Mouse (Mus musculus) embryo, embryonic 10 days (tissue): ENCODE measurements at regions not wholly inside any gene's neighbourhood (a gene's known extent, or its start where the extent isn't known, plus 50 kb on each side); places are given as distances from the start of the nearest gene placed in this dataset.
A peak's percentile ranks its signal among the peaks of the same experiment; 100 is the strongest.
"Not testable (repeated sequence)": the region's sequence is repeated elsewhere in the genome, so short reads cannot be mapped to it uniquely, and the experiment has no call there.

Source experiments
- DNase-seq: peaks from one replicate; pipeline ENCODE4 v3.0.0-alpha.2; 2015; ENCODE audit warnings: low spot score

DNA sequence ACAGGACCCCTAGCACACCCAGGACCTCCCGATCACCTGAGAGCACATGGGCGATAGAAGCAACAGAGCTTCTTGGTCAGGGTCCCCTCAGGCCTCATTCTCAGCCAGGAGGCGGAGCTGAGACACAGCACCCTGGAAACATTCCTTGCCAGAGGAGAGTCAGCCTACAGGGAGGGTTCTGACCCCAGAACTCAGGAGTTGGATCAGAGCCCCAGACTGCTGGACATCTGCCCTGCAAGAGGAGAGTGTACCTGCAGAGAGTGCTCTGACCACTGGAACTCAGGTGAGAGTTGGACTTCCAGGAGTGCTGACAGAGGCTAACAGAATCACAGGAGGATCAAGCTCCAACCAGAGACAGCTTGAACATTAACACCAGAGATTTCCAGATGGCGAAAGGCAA, 76.1 kb downstream of the Gpr85 start:
- not testable (repeated sequence) for DNase-seq

DNA sequence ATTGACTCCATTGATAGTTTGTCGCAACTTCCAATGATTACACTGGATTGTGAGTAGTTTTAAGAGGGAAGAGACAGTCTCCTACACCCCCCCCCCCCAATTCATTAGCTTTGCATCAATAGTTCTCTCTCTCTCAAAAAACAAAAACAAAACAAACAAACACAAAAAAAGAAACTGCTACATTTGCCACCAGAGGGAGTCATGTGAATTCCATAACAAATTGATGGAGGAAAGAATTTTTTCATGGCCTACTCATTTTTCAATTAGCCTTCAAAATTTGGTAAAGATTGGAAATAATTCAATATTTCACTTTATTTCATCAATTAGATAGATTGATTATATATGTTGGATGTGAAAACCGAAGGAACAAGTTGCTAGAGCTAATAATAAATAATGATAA, 80.3 kb downstream of the Gpr85 start:
- no peak for DNase-seq

DNA sequence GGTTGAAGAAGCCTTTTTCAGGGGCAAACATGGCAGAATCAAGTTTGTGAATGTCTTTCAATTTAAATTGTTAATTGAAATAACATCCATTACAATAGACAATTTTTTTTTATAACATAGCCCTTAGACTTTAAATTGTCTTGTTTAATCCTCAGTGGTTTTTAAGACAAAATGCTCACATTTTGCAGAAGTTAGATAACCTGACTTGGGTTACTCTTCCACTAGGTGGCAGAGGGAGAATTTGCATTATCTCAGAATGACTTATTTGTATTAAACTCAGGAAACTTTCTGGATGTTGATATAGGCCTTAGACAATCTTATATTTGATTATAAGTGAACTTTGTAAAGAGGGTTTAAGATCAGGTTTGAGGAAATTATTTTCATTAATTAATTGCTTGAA, 80.8 kb downstream of the Gpr85 start:
- no peak for DNase-seq

DNA sequence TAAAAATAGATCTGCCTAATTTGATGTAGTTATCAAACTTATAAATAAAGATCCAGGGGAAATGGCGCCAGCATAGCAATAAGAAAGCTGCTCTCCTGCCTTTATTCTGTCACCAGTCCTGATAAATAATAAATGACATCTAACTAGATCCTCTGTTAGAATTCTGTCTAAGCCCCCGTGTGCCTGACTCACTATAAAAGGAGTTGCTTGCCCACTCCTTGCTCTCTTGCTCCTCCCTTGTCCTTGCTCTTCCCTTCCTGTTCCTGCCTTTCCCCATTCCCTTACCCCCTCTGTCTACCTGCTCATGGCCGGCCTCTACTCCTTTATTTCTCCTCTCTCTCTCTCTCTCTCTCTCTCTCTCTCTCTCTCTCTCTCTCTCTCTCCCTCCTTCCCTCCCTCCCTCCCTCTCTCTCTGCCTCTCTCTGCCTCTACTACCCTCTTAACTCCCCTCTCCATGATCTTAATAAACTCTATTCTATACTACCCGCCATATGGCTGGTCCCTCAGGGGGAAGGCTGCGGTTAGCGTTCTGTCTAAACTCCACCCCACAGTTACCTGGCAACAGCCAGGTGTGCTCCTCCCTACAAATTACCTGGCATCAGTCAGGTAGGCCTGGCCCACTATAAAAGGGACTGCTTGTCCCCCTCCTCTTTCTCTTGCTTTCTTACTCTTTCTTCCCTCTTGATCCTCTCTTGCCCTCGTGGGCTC, 71.3 kb upstream of the Bmt2 start:
- no peak for DNase-seq

DNA sequence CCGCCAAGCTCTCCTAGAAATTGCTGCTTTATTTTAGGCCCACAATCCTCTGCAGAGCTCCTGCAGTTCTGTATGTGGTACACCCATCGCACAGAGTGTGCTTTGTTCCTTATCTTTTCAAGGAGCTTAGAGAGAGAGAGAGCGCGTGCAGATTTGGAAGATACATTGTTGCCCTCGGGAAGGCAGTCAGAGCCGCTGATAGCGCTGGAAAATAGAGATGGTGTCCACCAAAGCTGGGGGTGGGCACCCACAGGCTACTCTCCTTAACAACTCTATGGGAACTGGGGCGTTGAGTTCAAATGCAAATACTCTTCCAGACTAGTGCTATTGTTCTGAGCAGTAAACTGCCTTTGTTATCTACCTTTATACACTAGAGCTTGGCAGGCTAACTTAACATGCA, 70.2 kb upstream of the Bmt2 start:
- DNase-seq = peak; percentile 17

DNA sequence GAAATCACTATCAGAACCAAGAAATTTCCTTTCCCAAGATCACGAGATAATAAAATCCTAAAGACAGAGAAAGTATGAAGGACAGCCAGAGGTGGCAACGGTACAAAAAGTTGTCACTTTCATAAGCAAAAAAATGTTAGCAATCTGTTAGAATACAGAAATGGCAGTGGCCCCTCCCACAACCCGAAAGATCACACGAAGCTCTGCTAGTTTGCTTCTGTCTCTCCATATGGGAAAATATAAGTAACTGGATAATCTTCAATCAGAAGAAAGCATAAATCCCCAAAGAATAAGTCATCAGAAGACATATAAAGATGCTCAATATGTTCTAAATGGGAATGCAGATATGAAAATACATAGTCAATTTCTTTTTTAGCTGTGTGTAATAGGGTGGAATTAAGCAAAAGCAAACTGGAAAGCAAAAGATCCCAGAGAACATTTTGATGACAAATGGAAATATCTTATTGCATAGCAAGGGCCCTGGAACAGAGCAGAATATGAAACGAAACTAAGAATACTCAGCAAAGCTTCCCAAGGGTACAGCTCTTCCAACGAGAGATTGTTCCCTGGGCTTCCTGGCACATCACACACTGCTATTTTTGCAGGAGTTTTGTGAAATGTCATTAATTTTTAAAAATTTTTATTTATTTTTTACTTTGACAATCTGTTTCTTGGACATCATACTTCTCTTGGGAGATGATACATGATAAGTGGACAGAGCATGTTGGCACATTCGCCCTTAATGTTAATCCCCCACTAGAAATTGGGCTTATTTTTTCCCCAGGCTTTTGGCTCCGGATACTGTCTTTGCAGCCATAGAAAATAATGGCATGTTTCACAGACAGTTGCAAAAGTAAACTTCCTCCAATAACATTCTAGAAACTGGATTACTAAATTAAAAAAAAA, 69.1 kb upstream of the Bmt2 start:
- DNase-seq = no peak
